Mouse (Mus musculus) right cerebral cortex, postnatal 14 days (tissue): Measurements from ENCODE around the gene Islr2.
"Not testable (repeated sequence)": the region's sequence is repeated elsewhere in the genome, so short reads cannot be mapped to it uniquely, and the experiment has no call there.

Source experiments
- DNase-seq: peaks from one replicate; pipeline ENCODE4 v3.0.0; 2022

Gene Islr2

GRCm38 (mm10) chr9:58203516-58204447 is at the start of gene Islr2, which contains the start of gene Islr:
TSS of gene Islr2 (minus strand) at chr9:58204319.
TSS of gene Islr (minus strand) at chr9:58204306.
- DNase-seq = peak; percentile 57

DNA sequence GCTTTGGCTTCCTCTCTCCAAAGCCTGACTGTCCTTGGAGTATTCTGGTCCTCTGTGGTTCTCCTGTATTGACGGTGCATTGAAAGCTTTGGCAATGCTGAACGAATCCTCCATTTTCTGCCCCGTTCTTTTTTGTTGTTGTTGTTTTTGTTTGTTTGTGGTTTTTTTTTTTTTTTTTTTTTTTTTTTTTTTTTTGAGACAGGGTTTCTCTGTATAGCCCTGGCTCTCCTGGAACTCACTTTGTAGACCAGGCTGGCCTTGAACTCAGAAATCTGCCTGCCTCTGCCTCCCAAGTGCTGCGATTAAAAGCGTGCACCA is 49.6 kb upstream of the Islr2 start:
- DNase-seq = not testable (repeated sequence)

DNA sequence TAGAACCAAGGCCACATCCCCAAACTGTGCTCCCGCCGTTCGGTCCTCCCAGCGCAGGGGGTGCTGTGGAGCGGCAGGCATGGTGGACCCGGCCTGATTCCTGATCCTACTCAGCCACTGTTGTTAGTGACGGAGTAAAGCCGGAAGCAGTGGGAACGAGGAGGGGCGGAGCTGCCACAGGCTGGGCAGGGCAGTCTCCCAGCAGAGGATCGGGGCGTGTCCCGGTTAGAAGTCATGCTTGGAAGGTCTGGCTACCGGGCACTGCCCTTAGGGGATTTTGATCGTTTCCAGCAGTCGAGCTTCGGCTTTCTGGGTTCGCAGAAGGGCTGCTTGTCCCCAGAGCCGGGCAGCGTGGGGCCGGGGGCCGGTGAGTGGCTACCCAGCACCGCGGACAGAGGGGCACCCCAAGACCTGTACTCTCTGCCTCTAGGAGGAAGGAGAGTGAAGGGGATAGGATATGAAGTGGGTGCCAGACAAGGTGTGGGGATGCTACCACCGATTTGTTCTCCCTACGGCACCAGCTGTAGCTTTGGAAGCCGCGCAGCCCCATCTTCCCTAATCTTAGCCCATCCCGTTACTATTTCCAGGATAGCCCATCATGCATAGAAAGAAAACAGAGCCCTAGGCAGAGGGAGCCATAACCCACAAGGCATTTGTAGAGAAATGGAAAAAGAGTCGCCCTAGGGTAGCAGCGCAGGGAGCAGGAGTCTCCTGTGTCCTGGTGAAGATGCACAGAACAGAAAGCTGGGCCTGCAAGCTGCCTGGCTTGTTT is 49.1 kb upstream of the Islr2 start, which contains the start of gene Stoml1:
Stoml1 (plus strand) TSS at position 132 of the 772 bp plus-strand sequence.
- peak; percentile 87 for DNase-seq

- DNase-seq = not testable (repeated sequence)
Observed at GRCm38 (mm10) chr9:58250730-58251129, 46.6 kb upstream of the Islr2 start.

- no peak for DNase-seq
Observed at GRCm38 (mm10) chr9:58250322-58250721, 46.2 kb upstream of the Islr2 start.

DNA sequence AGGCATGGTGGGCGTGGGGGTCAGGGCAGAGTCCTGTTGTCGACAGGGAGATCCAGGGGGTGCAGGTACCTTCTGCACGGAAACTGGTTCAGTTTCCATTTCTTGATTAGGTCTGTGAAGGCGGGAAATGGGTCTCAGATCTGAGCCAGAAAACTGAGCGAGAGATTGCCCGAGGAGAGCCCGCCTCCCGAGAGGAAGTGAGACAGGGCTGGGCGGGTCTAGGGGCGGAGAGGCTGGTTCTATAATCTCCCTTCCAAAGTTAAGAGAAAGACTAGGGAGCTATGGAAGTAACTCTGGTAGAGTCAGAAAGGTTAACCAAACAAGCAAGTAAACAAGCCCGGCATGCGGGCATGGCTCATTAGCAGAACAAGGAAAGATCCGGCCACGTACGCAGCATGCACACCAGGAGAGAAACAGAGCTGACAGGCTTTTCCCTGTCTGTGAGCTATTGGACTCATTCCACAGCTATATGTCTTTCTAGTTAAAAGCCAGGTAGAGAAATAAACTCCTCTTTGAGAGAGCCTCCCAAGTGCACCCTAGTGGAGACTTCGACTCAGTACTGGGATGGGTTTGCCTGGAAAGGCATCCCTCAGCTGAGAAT is 45.6 kb upstream of the Islr2 start, which contains the start of gene Pml:
Pml (minus strand) TSS at position 195 of the 601 bp plus-strand sequence.
- peak; percentile 63 for DNase-seq

DNA sequence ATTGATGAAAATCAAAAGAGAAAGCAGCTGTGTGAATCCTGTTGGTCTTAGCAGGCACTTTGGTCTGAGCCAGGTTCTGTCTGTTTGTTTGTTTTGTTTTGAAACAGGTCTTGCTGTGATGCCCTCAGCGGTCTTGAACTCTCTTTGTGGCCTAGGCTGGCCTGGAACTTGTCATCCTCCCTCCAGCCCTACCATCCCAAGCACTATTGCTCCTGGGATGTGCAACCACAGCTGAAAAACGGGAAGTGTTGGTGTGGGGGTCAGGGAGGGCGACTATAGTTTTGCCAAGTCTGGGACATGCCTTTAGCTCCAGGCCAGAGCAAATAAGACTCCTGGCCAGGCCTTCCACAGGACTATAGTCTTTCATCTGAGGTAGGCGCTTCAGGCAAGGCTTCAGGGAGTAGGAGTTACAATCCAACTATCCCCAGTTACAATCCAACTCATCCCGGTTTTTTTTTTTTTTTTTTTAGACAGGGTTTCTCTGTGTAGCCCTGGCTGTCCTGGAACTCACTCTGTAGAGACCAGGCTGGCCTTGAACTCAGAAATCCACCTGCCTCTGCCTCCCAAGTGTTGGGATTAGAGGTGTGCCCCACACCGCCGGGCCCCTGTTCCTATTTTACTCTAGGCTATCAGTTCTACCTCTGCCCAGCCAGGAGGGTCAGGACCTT is 44.8 kb upstream of the Islr2 start:
- no peak for DNase-seq

GRCm38 (mm10) chr9:58247064-58247759 is 43.1 kb upstream of the Islr2 start:
- DNase-seq = peak; percentile 80

GRCm38 (mm10) chr9:58246083-58246591 is 42.0 kb upstream of the Islr2 start:
- no peak for DNase-seq

GRCm38 (mm10) chr9:58243696-58244095 is 39.6 kb upstream of the Islr2 start:
- DNase-seq = no peak

DNA sequence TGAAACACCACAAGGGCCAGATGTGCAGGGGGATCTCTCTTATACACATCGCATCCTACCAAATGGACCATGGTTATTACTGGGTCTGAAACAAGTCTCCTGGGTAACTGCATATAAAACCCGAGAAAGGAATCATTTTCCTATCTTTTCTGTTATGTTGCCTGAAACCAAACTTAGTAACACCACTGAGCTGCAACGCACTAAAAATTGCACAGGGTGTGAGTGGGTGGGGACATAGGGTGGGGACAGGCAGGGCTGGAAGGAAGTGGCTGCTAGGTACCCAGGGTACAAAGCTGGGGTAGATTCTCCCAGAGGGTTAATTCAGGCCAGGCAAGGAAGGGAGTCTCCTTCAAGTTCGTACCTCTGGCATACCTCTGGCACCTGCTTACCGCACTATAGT is 38.6 kb upstream of the Islr2 start:
- DNase-seq = no peak

DNA sequence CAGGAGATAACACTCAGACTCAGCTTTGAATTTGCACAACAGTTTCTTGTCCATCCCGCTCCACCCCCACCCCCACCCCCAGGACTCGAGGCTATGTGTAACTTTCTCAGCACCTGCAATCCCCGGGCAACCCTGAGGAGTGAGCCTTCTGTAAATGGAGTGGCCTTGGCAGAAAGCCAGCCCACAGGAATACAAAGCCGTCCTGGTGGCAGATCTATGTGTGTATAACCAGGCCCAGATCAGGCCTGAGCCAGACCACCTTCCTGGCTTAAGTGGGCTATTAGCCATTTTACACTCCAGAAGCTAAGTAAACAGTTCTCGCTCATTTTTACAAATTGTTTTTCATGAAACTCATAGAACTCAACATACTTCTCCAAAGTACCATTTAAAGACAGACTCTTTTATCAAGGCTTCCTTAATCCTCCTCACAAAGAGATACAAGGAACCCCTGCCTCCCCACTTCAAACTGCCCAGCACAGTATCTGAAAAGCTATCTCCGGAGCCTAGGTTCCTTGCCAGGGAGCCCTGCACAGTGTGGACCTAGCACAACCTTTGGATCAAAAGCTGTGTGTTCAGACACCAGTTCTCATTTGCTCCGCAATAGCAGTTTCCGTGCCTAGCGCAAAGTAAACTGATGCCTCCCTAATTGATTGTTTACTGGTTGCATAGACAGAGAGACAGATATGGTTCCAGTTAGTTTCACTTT is 37.8 kb upstream of the Islr2 start:
- peak; percentile 40 for DNase-seq

GRCm38 (mm10) chr9:58234502-58235015 is 30.4 kb upstream of the Islr2 start:
- DNase-seq = no peak

GRCm38 (mm10) chr9:58232374-58232773 is 28.3 kb upstream of the Islr2 start:
- no peak for DNase-seq

- DNase-seq = no peak
Observed at GRCm38 (mm10) chr9:58231746-58232145, 27.6 kb upstream of the Islr2 start.

DNA sequence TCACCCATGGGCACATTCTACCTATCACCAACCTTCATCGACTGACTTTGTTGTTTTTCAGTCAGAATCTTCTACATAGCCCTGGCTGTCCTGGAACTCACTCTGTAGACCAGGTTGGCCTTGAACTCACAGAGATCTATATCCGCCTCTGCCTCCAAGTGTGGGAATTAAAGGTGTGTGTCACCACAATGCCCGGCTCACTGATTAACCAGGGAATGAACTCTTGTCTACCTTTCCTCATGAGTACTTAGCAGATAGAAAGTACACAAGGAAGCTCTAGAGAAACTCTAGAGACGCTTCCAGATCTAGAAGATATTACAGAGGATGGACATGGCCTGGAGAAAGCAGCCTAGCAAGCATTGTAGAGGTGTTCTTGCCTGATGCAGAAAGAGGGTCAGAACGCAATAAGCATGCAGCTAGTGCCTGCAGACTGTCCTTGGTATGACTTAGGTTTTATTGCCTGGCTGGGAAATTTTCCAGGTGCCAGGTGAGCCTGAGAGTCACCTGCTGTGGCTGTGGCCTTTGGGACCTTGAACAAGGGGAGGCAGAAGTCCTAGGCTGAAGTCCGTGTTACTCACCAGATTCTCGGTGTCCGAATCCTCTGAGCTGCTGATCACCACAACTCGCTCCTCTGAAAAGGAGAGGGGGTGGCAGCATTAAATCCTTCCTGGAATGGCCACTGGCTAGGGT is 24.8 kb upstream of the Islr2 start:
- DNase-seq = no peak

GRCm38 (mm10) chr9:58225915-58226913 is 22.1 kb upstream of the Islr2 start:
- DNase-seq = peak; percentile 34

- DNase-seq = no peak
Observed at GRCm38 (mm10) chr9:58224356-58224755, 20.2 kb upstream of the Islr2 start.
